Mouse (Mus musculus) hindbrain, embryonic 11.5 days (tissue): Measurements from ENCODE around the gene Abi1. TPM values are rescaled to one million over a fixed set of nuclear protein-coding genes. Genes with fewer than 3 reads are reported as not detected.

Experiments used
- ATAC-seq: fragments of 200-750 bp; cut with Nextera tagmentation; 2 replicates; pipeline ENCODE4 v1.8.0; 2017; ENCODE audit warnings: mild to moderate bottlenecking, moderate TSS enrichment, moderate library complexity; ENCODE audit not compliant: low FRiP score
- DNase-seq: peaks from one replicate; pipeline ENCODE4 v3.0.0-alpha.2; 2015; ENCODE audit warnings: low spot score
- H3K27ac ChIP-seq: fragments of 300-500 bp; sonication (generic); 2 replicates; pipeline ENCODE4 v1.5.1; 2014; ENCODE audit warnings: mild to moderate bottlenecking, low read depth, low read length
- H3K27me3 ChIP-seq: fragments of 300-500 bp; sonication (generic); 2 replicates; pipeline ENCODE4 v1.6.1; 2014; ENCODE audit warnings: mild to moderate bottlenecking, low read length, moderate library complexity, mixed read lengths; ENCODE audit not compliant: control insufficient read depth, insufficient read depth
- H3K36me3 ChIP-seq: fragments of 300-500 bp; sonication (generic); 2 replicates; pipeline ENCODE4 v1.6.1; 2014; ENCODE audit warnings: mild to moderate bottlenecking, low read length, moderate library complexity, mixed read lengths; ENCODE audit not compliant: control insufficient read depth, insufficient read depth
- H3K4me1 ChIP-seq: fragments of 300-500 bp; sonication (generic); replicated peaks from 2 replicates; pipeline ENCODE4 v1.6.1; 2014; ENCODE audit warnings: low read length, mixed read lengths; ENCODE audit not compliant: control insufficient read depth, insufficient read depth
- H3K4me2 ChIP-seq: fragments of 300-500 bp; sonication (generic); replicated peaks from 2 replicates; pipeline ENCODE4 v1.6.1; 2014; ENCODE audit warnings: mild to moderate bottlenecking, low read depth, low read length
- H3K4me3 ChIP-seq: fragments of 300-500 bp; sonication (generic); 2 replicates; pipeline ENCODE4 v1.5.1; 2014; ENCODE audit warnings: low read depth, low read length
- H3K9ac ChIP-seq: fragments of 300-500 bp; sonication (generic); 2 replicates; pipeline ENCODE4 v1.6.1; 2014; ENCODE audit warnings: low read depth, low read length
- H3K9me3 ChIP-seq: fragments of 300-500 bp; sonication (generic); 2 replicates; pipeline ENCODE4 v1.6.1; 2016; ENCODE audit warnings: low read length; ENCODE audit not compliant: control insufficient read depth
- WGBS: fragments of 180-500 bp; shearing (Covaris S2); extraction: QIAGEN DNeasy Blood & Tissue Kit; methylation state at CpG from one replicate; pipeline ENCODE4 v1.1.7; 2014; 5-methylcytosine and 5-hydroxymethylcytosine counted together
- polyA plus RNA-seq: library from polyadenylated mRNA; unstranded; fragments of >200 nt; fragmentation: Nextera tagmentation; extraction: Ambion mirVana; gene quantifications from 2 replicates; pipeline ENCODE4 v1.2.1, GENCODE M21; 2014

Abi1 gene
- polyA plus RNA-seq, 1 experiment from 2014 or later = 48.4 TPM

GRCm38 (mm10) chr2:23006219-23006618, 33.8 kb downstream of the Abi1 start:
- Histone ChIP-seq H3K9me3 (no peaks in the 10 kb centered on the region), H3K9ac (no peak overlapping the region), H3K27me3 (no peaks in the 10 kb centered on the region), H3K36me3 (no peaks in the 10 kb centered on the region), H3K27ac (no peak overlapping the region), H3K4me1 (no peaks in the 10 kb centered on the region), H3K4me3 (no peak overlapping the region), H3K4me2 (no peak overlapping the region)
- ATAC-seq (no peak), DNase-seq (no peak)
- WGBS = 86% methylated on average over 6 of the region's 6 CpGs

GRCm38 (mm10) chr2:23002637-23003036, 37.4 kb downstream of the Abi1 start:
- H3K27ac ChIP-seq = no peak overlapping the region

GRCm38 (mm10) chr2:22999620-23000019, 40.4 kb downstream of the Abi1 start:
- DNase-seq (no peak), ATAC-seq (no peak)
- Histone ChIP-seq H3K4me3 (no peak overlapping the region), H3K4me2 (no peak overlapping the region), H3K27me3 (no peaks in the 10 kb centered on the region), H3K4me1 (no peaks in the 10 kb centered on the region), H3K27ac (no peak overlapping the region), H3K36me3 (no peaks in the 10 kb centered on the region), H3K9me3 (no peaks in the 10 kb centered on the region), H3K9ac (no peak overlapping the region)
- 93% methylated on average over 1 of the region's 1 CpGs for WGBS

More at GRCm38 (mm10) chr2:23002637-23003036, 37.4 kb downstream of the Abi1 start:
- DNase-seq = no peak
- Histone ChIP-seq H3K4me3 (no peak overlapping the region), H3K4me2 (no peak overlapping the region), H3K9me3 (no peaks in the 10 kb centered on the region), H3K4me1 (no peaks in the 10 kb centered on the region), H3K27me3 (no peaks in the 10 kb centered on the region), H3K36me3 (no peaks in the 10 kb centered on the region), H3K9ac (no peak overlapping the region)
- ATAC-seq = no peak
- 87% methylated on average over 2 of the region's 3 CpGs for WGBS

- 87% methylated on average over 2 of the region's 2 CpGs for WGBS
- no peaks in the 10 kb centered on the region for H3K27me3 ChIP-seq
- no peak overlapping the region for H3K27ac ChIP-seq
- H3K9ac ChIP-seq = no peak overlapping the region
- no peak for ATAC-seq
- H3K4me3 ChIP-seq = no peak overlapping the region
- DNase-seq = no peak
- no peak overlapping the region for H3K4me2 ChIP-seq
- no peaks in the 10 kb centered on the region for H3K4me1 ChIP-seq
- no peaks in the 10 kb centered on the region for H3K9me3 ChIP-seq
- H3K36me3 ChIP-seq = no peaks in the 10 kb centered on the region
Measured at GRCm38 (mm10) chr2:22998804-22999203, 41.2 kb downstream of the Abi1 start.

GRCm38 (mm10) chr2:22998015-22998414, 42.0 kb downstream of the Abi1 start:
- Histone ChIP-seq H3K4me1 (no peaks in the 10 kb centered on the region), H3K36me3 (no peaks in the 10 kb centered on the region), H3K9me3 (no peaks in the 10 kb centered on the region), H3K4me2 (no peak overlapping the region), H3K4me3 (no peak overlapping the region), H3K27me3 (no peaks in the 10 kb centered on the region), H3K27ac (no peak overlapping the region), H3K9ac (no peak overlapping the region)
- ATAC-seq = no peak
- whole genome bisulfite sequencing = 96% methylated on average over 2 of the region's 2 CpGs
- DNase-seq = no peak

- Histone ChIP-seq H3K4me2 (no peak overlapping the region), H3K36me3 (no peaks in the 10 kb centered on the region), H3K27ac (no peak overlapping the region), H3K4me1 (no peaks in the 10 kb centered on the region), H3K27me3 (no peaks in the 10 kb centered on the region), H3K9me3 (no peaks in the 10 kb centered on the region), H3K4me3 (no peak overlapping the region), H3K9ac (no peak overlapping the region)
- no peak for DNase-seq
- ATAC-seq = no peak
Measured at GRCm38 (mm10) chr2:22996071-22996470, 44.0 kb downstream of the Abi1 start.

GRCm38 (mm10) chr2:22985973-22986657, 53.9 kb downstream of the Abi1 start:
- H3K4me3 ChIP-seq = no peak overlapping the region
- DNase-seq = no peak
- H3K36me3 ChIP-seq = no peaks in the 10 kb centered on the region
- ATAC-seq = no peak
- 70% methylated on average over 2 of the region's 2 CpGs for WGBS
- no peak overlapping the region for H3K4me2 ChIP-seq
- no peaks in the 10 kb centered on the region for H3K27me3 ChIP-seq
- no peaks in the 10 kb centered on the region for H3K4me1 ChIP-seq
- H3K9ac ChIP-seq = no peak overlapping the region
- H3K27ac ChIP-seq = no peak overlapping the region
- H3K9me3 ChIP-seq = no peaks in the 10 kb centered on the region

- 88% methylated on average over 3 of the region's 3 CpGs for WGBS
- H3K4me3 ChIP-seq = no peak overlapping the region
- no peaks in the 10 kb centered on the region for H3K36me3 ChIP-seq
- DNase-seq = no peak
- ATAC-seq = no peak
- no peaks in the 10 kb centered on the region for H3K27me3 ChIP-seq
- no peaks in the 10 kb centered on the region for H3K4me1 ChIP-seq
- H3K4me2 ChIP-seq = no peak overlapping the region
- H3K27ac ChIP-seq = no peak overlapping the region
- H3K9ac ChIP-seq = no peak overlapping the region
- H3K9me3 ChIP-seq = no peaks in the 10 kb centered on the region
Measured at GRCm38 (mm10) chr2:22977387-22977973, 62.6 kb downstream of the Abi1 start.

GRCm38 (mm10) chr2:22962970-22963369, 77.1 kb downstream of the Abi1 start:
- no peak for DNase-seq
- 97% methylated on average over 3 of the region's 3 CpGs for WGBS
- no peaks in the 10 kb centered on the region for H3K4me1 ChIP-seq
- H3K9ac ChIP-seq = no peak overlapping the region
- no peaks in the 10 kb centered on the region for H3K27me3 ChIP-seq
- H3K4me2 ChIP-seq = no peak overlapping the region
- no peaks in the 10 kb centered on the region for H3K36me3 ChIP-seq
- no peak overlapping the region for H3K4me3 ChIP-seq
- ATAC-seq = no peak
- H3K27ac ChIP-seq = no peak overlapping the region
- H3K9me3 ChIP-seq = no peaks in the 10 kb centered on the region
